Mouse (Mus musculus) liver, embryonic 14.5 days (tissue): Measurements from ENCODE around the gene Tbc1d22a.

Experiments used
- CTCF ChIP-seq: IDR thresholded peaks from 2 replicates; pipeline ENCODE4 v1.5.1; 2016; ENCODE audit warnings: antibody characterized with exemption, low read depth, control low read depth
- EP300 ChIP-seq: IDR thresholded peaks from 2 replicates; pipeline ENCODE4 v1.6.1; 2016; ENCODE audit warnings: antibody characterized with exemption, low read depth

GRCm38 (mm10) chr15:86415951-86416350 is 201.7 kb downstream of the Tbc1d22a start:
- TF ChIP-seq CTCF (no peak), EP300 (no peak)
